7 mouse cellular contexts compared by ENCODE assay signal in genomic region chr9:118821220-118822185, GRCm38 (mm10).
DNase-seq lines count a peak whose midpoint lies in the region; ATAC-seq lines count a peak whose summit lies in the region.

No protein-coding gene starts in this region.

- WGBS in intestine, embryonic 15.5 days = 54% methylated on average over 21 of the region's 21 CpGs
- WGBS in stomach, embryonic 15.5 days = 49% methylated on average over 21 of the region's 21 CpGs

- no peaks in the 10 kb centered on the region for H3K36me3 ChIP-seq in intestine, embryonic 15.5 days
- no peaks in the 10 kb centered on the region for H3K36me3 ChIP-seq in stomach, embryonic 15.5 days

- H3K27me3 ChIP-seq in intestine, embryonic 15.5 days (replicated peaks) = no peaks in the 10 kb centered on the region
- H3K27me3 ChIP-seq in stomach, embryonic 15.5 days (replicated peaks) = no peaks in the 10 kb centered on the region

- no peaks in the 10 kb centered on the region for H3K9me3 ChIP-seq in intestine, embryonic 15.5 days
- H3K9me3 ChIP-seq in stomach, embryonic 15.5 days = no peaks in the 10 kb centered on the region

- peak overlapping the region; percentile 32 for H3K4me2 ChIP-seq in intestine, embryonic 15.5 days (replicated peaks)
- peak overlapping the region; percentile 40 for H3K4me2 ChIP-seq in stomach, embryonic 15.5 days

- DNase-seq in T-cell, adult 2 months (ENCODE audit: low spot score) = peak; percentile 72
- peak; percentile 37 to 60 for DNase-seq in heart, adult 18-20 months
- peak; percentile 32 for DNase-seq in mesoderm, embryonic 11.5 days (ENCODE audit: low read depth, low spot score)
- no peak for DNase-seq in adrenal gland, adult (ENCODE audit: inconsistent age in 2 of 2, low spot score in 1 of 2)

- H3K4me3 ChIP-seq in intestine, embryonic 15.5 days (replicated peaks) = no peak overlapping the region
- no peak overlapping the region for H3K4me3 ChIP-seq in stomach, embryonic 15.5 days (replicated peaks)

- H3K9ac ChIP-seq in intestine, embryonic 15.5 days = no peak overlapping the region
- H3K9ac ChIP-seq in stomach, embryonic 15.5 days = no peak overlapping the region

- peak; percentile 98 for ATAC-seq in CD4-positive, CD25-positive, alpha-beta regulatory T cell, adult 4 months
- ATAC-seq in intestine, embryonic 15.5 days = peak; percentile 77; the same call in 1 of the 2 replicates
- ATAC-seq in stomach, embryonic 15.5 days (ENCODE audit: insufficient read depth, low FRiP score, low read depth) = no peak

- H3K27ac ChIP-seq in intestine, embryonic 15.5 days = no peak overlapping the region
- no peak overlapping the region for H3K27ac ChIP-seq in stomach, embryonic 15.5 days

- peaks cover 19% of the 10 kb centered on the region; the same call in 1 of the 2 replicates for H3K4me1 ChIP-seq in intestine, embryonic 15.5 days (replicated peaks)
- H3K4me1 ChIP-seq in stomach, embryonic 15.5 days = peaks cover 10% of the 10 kb centered on the region; the same call in 1 of the 2 replicates

Comparison
In these comparisons a context has a peak if more than half of its experiments do, and no peak if none do; other contexts are left out.
1. DNase-seq: peak in T-cell, adult 2 months (single experiment), heart, adult 18-20 months (2 of 2) and mesoderm, embryonic 11.5 days (single experiment); none in adrenal gland, adult (0 of 2).